Mouse (Mus musculus): ENCODE results near the gene Dync2li1.

GRCm38 (mm10) chr17:84675951-84676366 lies 49.7 kb downstream of the Dync2li1 start, which contains the start of gene Abcg8:
- TF ChIP-seq POLR2AphosphoS2 (IDR thresholded peaks at IDR 0.05; ENCODE audit: insufficient read length, low read depth) (no peak), MAX (IDR thresholded peaks at IDR 0.05; ENCODE audit: low read depth) (no peak), POLR2A (IDR thresholded peaks at IDR 0.05; ENCODE audit: insufficient read length, low read depth) (no peak), MYOD1 (IDR thresholded peaks at IDR 0.05; ENCODE audit: control insufficient read depth in 1 of 3, insufficient read length in 2 of 3, low read depth in 2 of 3) (no peak), TCF12 (IDR thresholded peaks at IDR 0.05; ENCODE audit: insufficient read depth, poor library complexity, severe bottlenecking) (no peak)

Data from myocyte (in vitro differentiated cells).